Mouse (Mus musculus) forebrain, postnatal 0 days (tissue): ENCODE measurements around the gene Chrnb4. TPM values are rescaled to one million over a fixed set of nuclear protein-coding genes. Genes with fewer than 3 reads are reported as not detected.

Experiments used
- ATAC-seq: fragments of 200-750 bp; cut with Nextera tagmentation; 2 replicates; pipeline ENCODE4 v1.8.0; 2017; ENCODE audit warnings: mild to moderate bottlenecking, moderate library complexity
- DNase-seq: peaks from one replicate; pipeline ENCODE4 v3.0.0-alpha.2; 2015
- H3K27ac ChIP-seq: fragments of 300-500 bp; sonication (generic); 2 replicates; pipeline ENCODE4 v1.5.1; 2014; ENCODE audit warnings: low read depth, mild to moderate bottlenecking, antibody characterized with exemption, low read length, moderate library complexity, mixed read lengths
- H3K27me3 ChIP-seq: fragments of 300-500 bp; sonication (generic); 2 replicates; pipeline ENCODE4 v1.6.1; 2014; ENCODE audit warnings: mild to moderate bottlenecking, low read length, mixed read lengths; ENCODE audit not compliant: insufficient read depth
- H3K36me3 ChIP-seq: fragments of 300-500 bp; sonication (generic); 2 replicates; pipeline ENCODE4 v1.6.1; 2014; ENCODE audit warnings: mild to moderate bottlenecking, moderate library complexity; ENCODE audit not compliant: insufficient read depth
- H3K4me1 ChIP-seq: fragments of 300-500 bp; sonication (generic); 2 replicates; pipeline ENCODE4 v1.6.1; 2014; ENCODE audit warnings: antibody characterized with exemption; ENCODE audit not compliant: insufficient read depth
- H3K4me2 ChIP-seq: fragments of 300-500 bp; sonication (generic); 2 replicates; pipeline ENCODE4 v1.6.1; 2014; ENCODE audit warnings: low read depth, mild to moderate bottlenecking, moderate library complexity
- H3K4me3 ChIP-seq: fragments of 300-500 bp; sonication (generic); 2 replicates; pipeline ENCODE4 v1.5.1; 2014; ENCODE audit warnings: low read depth, low read length, mixed read lengths
- H3K9ac ChIP-seq: fragments of 300-500 bp; sonication (generic); 2 replicates; pipeline ENCODE4 v1.6.1; 2014; ENCODE audit warnings: mild to moderate bottlenecking
- H3K9me3 ChIP-seq: fragments of 300-500 bp; sonication (generic); 2 replicates; pipeline ENCODE4 v1.6.1; 2016; ENCODE audit warnings: low read length
- CTCF ChIP-seq: sonication (generic); IDR thresholded peaks from 2 replicates; pipeline ENCODE4 v1.5.1; 2016; ENCODE audit warnings: antibody characterized with exemption, control low read depth, low read depth
- WGBS: fragments of 180-500 bp; shearing (Covaris S2); extraction: QIAGEN DNeasy Blood & Tissue Kit; methylation state at CpG from one replicate; pipeline ENCODE4 v1.1.7; 2014; 5-methylcytosine and 5-hydroxymethylcytosine counted together
- polyA plus RNA-seq: library from polyadenylated mRNA; unstranded; fragments of >200 nt; fragmentation: Nextera tagmentation; extraction: Ambion mirVana; gene quantifications from 2 replicates; pipeline ENCODE4 v1.2.1, GENCODE M21; 2015
- total RNA-seq: library from RNA; depleted of rRNA; stranded (reverse); fragments of >200 nt; gene quantifications from 2 replicates; pipeline ENCODE4 v1.2.3, GENCODE M21; 2014; rRNA removed

Chrnb4 gene
- total RNA-seq (0.15 and 0.38 TPM in 2 replicates), polyA plus RNA-seq (0.57 and 1.0 TPM in 2 replicates)

- WGBS = 1% methylated on average over 23 of the region's 23 CpGs
These were observed at the start of gene Chrnb4 for GRCm38 (mm10) chr9:55048211-55048880. Gene Chrnb4 (minus strand): TSS chr9:55048779.

GRCm38 (mm10) chr9:55096870-55097269 lies 48.3 kb upstream of the Chrnb4 start:
- WGBS = 94% methylated on average over 4 of the region's 4 CpGs
- no peak for ATAC-seq
- TF ChIP-seq CTCF = no peak
- Histone ChIP-seq H3K27me3 (no peaks in the 10 kb centered on the region), H3K36me3 (no peaks in the 10 kb centered on the region), H3K4me2 (no peak overlapping the region), H3K27ac (no peak overlapping the region), H3K9me3 (no peaks in the 10 kb centered on the region), H3K4me1 (no peaks in the 10 kb centered on the region), H3K4me3 (no peak overlapping the region), H3K9ac (no peak overlapping the region)
- DNase-seq = no peak

More at GRCm38 (mm10) chr9:55048211-55048880, at the start of gene Chrnb4:
- DNase-seq = no peak
- Histone ChIP-seq H3K36me3 (no peaks in the 10 kb centered on the region), H3K9ac (peak within 1 kb of the TSS; percentile 40), H3K4me1 (no peaks in the 10 kb centered on the region; the same call in 1 of the 2 replicates), H3K27me3 (no peaks in the 10 kb centered on the region), H3K4me3 (peak within 1 kb of the TSS; percentile 36), H3K9me3 (no peaks in the 10 kb centered on the region), H3K4me2 (peak within 1 kb of the TSS; percentile 86), H3K27ac (no peak within 1 kb of the TSS)
- no peak for TF ChIP-seq CTCF
- ATAC-seq = peak; percentile 32; the same call in 1 of the 2 replicates

GRCm38 (mm10) chr9:55096033-55096432 lies 47.5 kb upstream of the Chrnb4 start:
- no peak overlapping the region for H3K27ac ChIP-seq
- ATAC-seq = no peak
- DNase-seq = no peak
- H3K27me3 ChIP-seq = no peaks in the 10 kb centered on the region
- no peak overlapping the region for H3K4me2 ChIP-seq
- H3K9ac ChIP-seq = no peak overlapping the region
- H3K9me3 ChIP-seq = no peaks in the 10 kb centered on the region
- TF ChIP-seq CTCF = no peak
- no peaks in the 10 kb centered on the region for H3K4me1 ChIP-seq
- no peaks in the 10 kb centered on the region for H3K36me3 ChIP-seq
- 65% methylated on average over 3 of the region's 3 CpGs for WGBS
- H3K4me3 ChIP-seq = no peak overlapping the region

- DNase-seq (no peak), ATAC-seq (no peak)
- Histone ChIP-seq H3K9ac (no peak overlapping the region), H3K4me1 (no peaks in the 10 kb centered on the region), H3K27me3 (no peaks in the 10 kb centered on the region), H3K4me3 (no peak overlapping the region), H3K9me3 (no peaks in the 10 kb centered on the region), H3K4me2 (no peak overlapping the region), H3K27ac (no peak overlapping the region), H3K36me3 (no peaks in the 10 kb centered on the region)
- WGBS = 60% methylated on average over 5 of the region's 5 CpGs
- no peak for TF ChIP-seq CTCF
These were observed 41.6 kb upstream of the Chrnb4 start for GRCm38 (mm10) chr9:55090141-55090540.

- no peaks in the 10 kb centered on the region for H3K4me1 ChIP-seq
- ATAC-seq = no peak
- H3K36me3 ChIP-seq = no peaks in the 10 kb centered on the region
- H3K27ac ChIP-seq = no peak overlapping the region
- no peak for DNase-seq
- no peaks in the 10 kb centered on the region for H3K27me3 ChIP-seq
- H3K9ac ChIP-seq = no peak overlapping the region
- no peak overlapping the region for H3K4me3 ChIP-seq
- no peaks in the 10 kb centered on the region for H3K9me3 ChIP-seq
- H3K4me2 ChIP-seq = no peak overlapping the region
- no peak for TF ChIP-seq CTCF
- 81% methylated on average over 2 of the region's 2 CpGs for WGBS
These were observed 40.6 kb upstream of the Chrnb4 start for GRCm38 (mm10) chr9:55089226-55089625.

GRCm38 (mm10) chr9:55083154-55083913 lies 34.8 kb upstream of the Chrnb4 start:
- Histone ChIP-seq H3K4me3 (no peak overlapping the region), H3K27me3 (no peaks in the 10 kb centered on the region), H3K36me3 (no peaks in the 10 kb centered on the region), H3K9ac (no peak overlapping the region), H3K4me2 (no peak overlapping the region), H3K4me1 (no peaks in the 10 kb centered on the region), H3K27ac (no peak overlapping the region), H3K9me3 (no peaks in the 10 kb centered on the region)
- DNase-seq (peak; percentile 22), ATAC-seq (peak; percentile 50; the same call in 1 of the 2 replicates)
- TF ChIP-seq CTCF = no peak
- 9% methylated on average over 7 of the region's 7 CpGs for WGBS

- no peaks in the 10 kb centered on the region for H3K36me3 ChIP-seq
- H3K9me3 ChIP-seq = no peaks in the 10 kb centered on the region
- no peak overlapping the region for H3K4me2 ChIP-seq
- H3K9ac ChIP-seq = no peak overlapping the region
- no peaks in the 10 kb centered on the region for H3K4me1 ChIP-seq
- no peak for ATAC-seq
- no peaks in the 10 kb centered on the region for H3K27me3 ChIP-seq
- no peak for TF ChIP-seq CTCF
- H3K4me3 ChIP-seq = no peak overlapping the region
- no peak overlapping the region for H3K27ac ChIP-seq
- WGBS = 22% methylated on average over 5 of the region's 5 CpGs
- no peak for DNase-seq
These were observed 19.3 kb upstream of the Chrnb4 start for GRCm38 (mm10) chr9:55067965-55068265.
